Mouse (Mus musculus) cortical plate, adult 2 months (tissue): Measurements from ENCODE around the gene Ranbp17.

Source experiments
- CTCF ChIP-seq: fragments of 200-500 bp; IDR thresholded peaks from 2 replicates; pipeline ENCODE4 v1.5.1; 2011; ENCODE audit warnings: mild to moderate bottlenecking, control low read depth, low read length; ENCODE audit not compliant: insufficient read depth; ENCODE audit errors: extremely low read depth
- POLR2A ChIP-seq: fragments of 200-500 bp; IDR thresholded peaks from 2 replicates; pipeline ENCODE4 v1.6.1; 2011; ENCODE audit warnings: mild to moderate bottlenecking, low read length, control low read depth; ENCODE audit not compliant: insufficient read depth; ENCODE audit errors: extremely low read depth

GRCm38 (mm10) chr11:33220763-33221162 lies 292.8 kb downstream of the Ranbp17 start:
- TF ChIP-seq CTCF (no peak), POLR2A (no peak)
